Mouse (Mus musculus) brain, embryonic 14.5 days (tissue): Measurements from ENCODE around the gene Anks1b.

ENCODE experiments used
- CTCF ChIP-seq: fragments of 200-500 bp; IDR thresholded peaks from 2 replicates; pipeline ENCODE4 v1.5.1; 2012; ENCODE audit warnings: inconsistent platforms, mild to moderate bottlenecking, moderate library complexity, borderline replicate concordance; ENCODE audit not compliant: insufficient read depth, insufficient read length; ENCODE audit errors: extremely low read depth
- POLR2A ChIP-seq: fragments of 200-500 bp; IDR thresholded peaks from 2 replicates; pipeline ENCODE4 v1.6.1; 2012; ENCODE audit warnings: mild to moderate bottlenecking, inconsistent platforms, borderline replicate concordance; ENCODE audit not compliant: poor library complexity, insufficient read depth, insufficient read length, severe bottlenecking; ENCODE audit errors: extremely low read depth

DNA sequence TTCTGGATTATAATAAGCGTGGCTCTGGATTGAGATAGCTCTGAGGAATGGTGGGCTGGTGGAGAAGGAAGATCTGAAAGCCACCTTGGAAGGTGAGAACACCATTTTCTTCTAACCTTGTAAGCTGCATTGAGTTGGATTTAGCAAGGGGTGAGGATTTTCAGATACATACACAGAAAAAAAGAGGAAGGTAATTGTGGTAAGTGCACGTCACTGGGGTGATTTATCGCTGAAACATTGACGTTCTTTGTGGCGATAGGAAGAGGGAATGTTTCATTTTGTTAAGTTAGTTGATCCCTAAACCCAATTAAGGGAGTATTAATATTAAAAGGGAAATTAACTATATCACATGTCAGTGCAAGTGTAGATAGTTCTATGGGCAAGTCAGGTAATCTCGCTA lies 336.7 kb downstream of the Anks1b start:
- TF ChIP-seq CTCF (no peak), POLR2A (no peak)
